Mouse (Mus musculus) CH12.LX (cell line): Measurements from ENCODE around the gene Arid5b. TPM values are rescaled to one million over a fixed set of nuclear protein-coding genes. Genes with fewer than 3 reads are reported as not detected.
A peak's percentile ranks its signal among the peaks of the same experiment; 100 is the strongest.

Experiments used
- DNase-seq: peaks from one replicate; pipeline ENCODE4 v3.0.0-alpha.2; 2013; ENCODE audit errors: extremely low read depth
- H3K27ac ChIP-seq: 2 replicates; pipeline ENCODE4 v1.5.1; 2012; ENCODE audit warnings: low read depth, mild to moderate bottlenecking, control low read depth, moderate library complexity; ENCODE audit not compliant: insufficient read depth
- H3K27me3 ChIP-seq: replicated peaks from 2 replicates; pipeline ENCODE3; 2012; ENCODE audit warnings: inconsistent platforms
- H3K36me3 ChIP-seq, 2 experiments: replicated peaks in 1 of 2; 2 replicates each; pipeline versions ENCODE3 to v1.6.1; 2012; ENCODE audit warnings: inconsistent platforms in 1 of 2, low read length in 1 of 2, mild to moderate bottlenecking in 1 of 2, mixed read lengths in 1 of 2, moderate library complexity in 1 of 2; ENCODE audit not compliant: control insufficient read depth in 1 of 2, insufficient read depth in 1 of 2
- H3K4me1 ChIP-seq, 2 experiments: 2 replicates each; pipeline ENCODE4 v1.6.1; 2012; ENCODE audit warnings: inconsistent platforms in 1 of 2, moderate library complexity in 1 of 2; ENCODE audit not compliant: insufficient read depth in 2 of 2, control insufficient read depth in 1 of 2
- H3K4me2 ChIP-seq: 2 replicates; pipeline ENCODE4 v1.6.1; 2012; ENCODE audit warnings: low read depth, mild to moderate bottlenecking, control low read depth; ENCODE audit not compliant: poor library complexity, insufficient read depth, severe bottlenecking
- H3K4me3 ChIP-seq, 3 experiments: fragments of 150-350 bp in 1 of 3; sonication (generic) in 1 of 3; replicated peaks in 1 of 3; 2 replicates each; pipeline versions ENCODE3 to v1.5.1; 2011 to 2012; ENCODE audit warnings: low read depth in 2 of 3, low read length in 2 of 3, mild to moderate bottlenecking in 2 of 3, moderate library complexity in 2 of 3, control low read depth in 1 of 3, improper control_type of control experiment in 1 of 3, inconsistent platforms in 1 of 3, mixed read lengths in 1 of 3; ENCODE audit not compliant: poor library complexity in 1 of 3
- H3K79me2 ChIP-seq: replicated peaks from 2 replicates; pipeline ENCODE4 v1.6.1; 2012; ENCODE audit warnings: mild to moderate bottlenecking, moderate library complexity; ENCODE audit not compliant: control insufficient read depth, poor library complexity, insufficient read depth, severe bottlenecking; ENCODE audit errors: extremely low read depth
- H3K9ac ChIP-seq: 2 replicates; pipeline ENCODE4 v1.6.1; 2012; ENCODE audit warnings: low read depth, mild to moderate bottlenecking, control low read depth, moderate library complexity; ENCODE audit not compliant: insufficient read depth
- H3K9me3 ChIP-seq: replicated peaks from 2 replicates; pipeline ENCODE3; 2012; ENCODE audit warnings: low read length, inconsistent platforms, mixed read lengths
- CHD1 ChIP-seq: IDR thresholded peaks from 2 replicates; pipeline ENCODE4 v1.6.1; 2012; ENCODE audit warnings: low read depth, low read length, improper control_type of control experiment, inconsistent platforms
- CHD2 ChIP-seq: IDR thresholded peaks from 2 replicates; pipeline ENCODE4 v1.6.1; 2011; ENCODE audit warnings: low read length, improper control_type of control experiment
- EP300 ChIP-seq: IDR thresholded peaks from 2 replicates; pipeline ENCODE4 v1.6.1; 2011; ENCODE audit warnings: low read length, improper control_type of control experiment
- ETS1 ChIP-seq: conservative IDR thresholded peaks from 2 replicates; pipeline ENCODE4 v1.6.1; 2012; ENCODE audit warnings: low read depth, mild to moderate bottlenecking, inconsistent platforms, low read length, improper control_type of control experiment, moderate library complexity
- GABPA ChIP-seq: IDR thresholded peaks from 2 replicates; pipeline ENCODE4 v1.6.1; 2012; ENCODE audit warnings: low read depth, low read length, improper control_type of control experiment, inconsistent platforms; ENCODE audit not compliant: insufficient replicate concordance
- IRF4 ChIP-seq: IDR thresholded peaks from 2 replicates; pipeline ENCODE4 v1.6.1; 2014; ENCODE audit warnings: low read depth, mild to moderate bottlenecking, inconsistent platforms, low read length, improper control_type of control experiment
- JUN ChIP-seq: IDR thresholded peaks from 2 replicates; pipeline ENCODE4 v1.6.1; 2011; ENCODE audit warnings: low read depth, mild to moderate bottlenecking, low read length, improper control_type of control experiment, moderate library complexity; ENCODE audit not compliant: insufficient read depth
- KAT2A ChIP-seq: IDR thresholded peaks from 2 replicates; pipeline ENCODE4 v1.6.1; 2012; ENCODE audit warnings: low read length, improper control_type of control experiment, inconsistent platforms; ENCODE audit not compliant: insufficient replicate concordance
- MAX ChIP-seq: IDR thresholded peaks from 2 replicates; pipeline ENCODE4 v1.6.1; 2011; ENCODE audit warnings: low read length, improper control_type of control experiment
- MAZ ChIP-seq: IDR thresholded peaks from 2 replicates; pipeline ENCODE4 v1.6.1; 2012; ENCODE audit warnings: low read depth, mild to moderate bottlenecking, inconsistent platforms, low read length, improper control_type of control experiment, moderate library complexity
- MEF2A ChIP-seq: IDR thresholded peaks from 2 replicates; pipeline ENCODE4 v1.6.1; 2014; ENCODE audit warnings: low read depth, mild to moderate bottlenecking, inconsistent platforms, low read length, improper control_type of control experiment, borderline replicate concordance
- MXI1 ChIP-seq: IDR thresholded peaks from 2 replicates; pipeline ENCODE4 v1.6.1; 2011; ENCODE audit warnings: mild to moderate bottlenecking, low read depth, low read length, improper control_type of control experiment
- MYC ChIP-seq: IDR thresholded peaks from 2 replicates; pipeline ENCODE4 v1.6.1; 2011; ENCODE audit warnings: low read depth, mild to moderate bottlenecking, improper control_type of control experiment, low read length
- PAX5 ChIP-seq: IDR thresholded peaks from 2 replicates; pipeline ENCODE4 v1.6.1; 2012; ENCODE audit warnings: low read length, inconsistent platforms, mixed read lengths
- POLR2A ChIP-seq: IDR thresholded peaks from 2 replicates; pipeline ENCODE4 v1.6.1; 2011; ENCODE audit warnings: low read depth, mild to moderate bottlenecking, improper control_type of control experiment, low read length
- RCOR1 ChIP-seq: conservative IDR thresholded peaks from 2 replicates; pipeline ENCODE4 v1.6.1; 2012; ENCODE audit warnings: low read depth, mild to moderate bottlenecking, inconsistent platforms, low read length, improper control_type of control experiment
- SIN3A ChIP-seq: IDR thresholded peaks from 2 replicates; pipeline ENCODE4 v1.6.1; 2012; ENCODE audit warnings: low read length, improper control_type of control experiment, inconsistent platforms
- TBP ChIP-seq: conservative IDR thresholded peaks from 2 replicates; pipeline ENCODE4 v1.6.1; 2011; ENCODE audit warnings: low read depth, low read length, improper control_type of control experiment
- TCF12 ChIP-seq: IDR thresholded peaks from 2 replicates; pipeline ENCODE4 v1.6.1; 2014; ENCODE audit warnings: low read depth, mild to moderate bottlenecking, inconsistent platforms, low read length, improper control_type of control experiment
- USF1 ChIP-seq: IDR thresholded peaks from 2 replicates; pipeline ENCODE4 v1.6.1; 2014; ENCODE audit warnings: low read depth, mild to moderate bottlenecking, inconsistent platforms, low read length, improper control_type of control experiment
- USF2 ChIP-seq: conservative IDR thresholded peaks from 2 replicates; pipeline ENCODE4 v1.6.1; 2011; ENCODE audit warnings: low read depth, low read length, improper control_type of control experiment
- ZKSCAN1 ChIP-seq: IDR thresholded peaks from 2 replicates; pipeline ENCODE4 v1.6.1; 2012; ENCODE audit warnings: low read depth, inconsistent platforms, low read length, improper control_type of control experiment, borderline replicate concordance
- ZNF384 ChIP-seq: IDR thresholded peaks from 2 replicates; pipeline ENCODE4 v1.6.1; 2012; ENCODE audit warnings: low read depth, low read length, improper control_type of control experiment, inconsistent platforms
- dilution Hi-C: fragments of 300-500 bp; cut with MboI; formaldehyde crosslinking; loops from 2 replicates; pipeline ENCODE4 v1.14.3; 2020; ENCODE audit warnings: low sequenced_read_pairs; ENCODE audit not compliant: extremely low pct_unique_long_range_greater_than_20kb, extremely low pct_ligation_motif_present
- in situ Hi-C: fragments of 300-500 bp; cut with MboI; formaldehyde crosslinking; loops from 3 replicates; pipeline ENCODE4 v1.14.3; 2019; ENCODE audit warnings: low sequenced_read_pairs, low pct_ligation_motif_present, low pct_unique_long_range_greater_than_20kb, mixed read lengths
- polyA plus RNA-seq: library from polyadenylated mRNA; unstranded; fragments of >175 nt; gene quantifications from 2 replicates; pipeline ENCODE4 v1.2.1, GENCODE M21; 2012; ENCODE audit warnings: low read depth; ENCODE audit not compliant: insufficient read length
- total RNA-seq, 2 experiments: library from RNA; depleted of rRNA; stranded (reverse); fragments of 300-350 nt in 1 of 2; fragments of >200 nt in 1 of 2; gene quantifications; 2 replicates each; pipeline ENCODE4 v1.2.3; 2012 to 2014

Arid5b gene
- total and polyA plus RNA-seq, 3 experiments, result 1.1 to 2.6 (median 1.8) TPM

DNA sequence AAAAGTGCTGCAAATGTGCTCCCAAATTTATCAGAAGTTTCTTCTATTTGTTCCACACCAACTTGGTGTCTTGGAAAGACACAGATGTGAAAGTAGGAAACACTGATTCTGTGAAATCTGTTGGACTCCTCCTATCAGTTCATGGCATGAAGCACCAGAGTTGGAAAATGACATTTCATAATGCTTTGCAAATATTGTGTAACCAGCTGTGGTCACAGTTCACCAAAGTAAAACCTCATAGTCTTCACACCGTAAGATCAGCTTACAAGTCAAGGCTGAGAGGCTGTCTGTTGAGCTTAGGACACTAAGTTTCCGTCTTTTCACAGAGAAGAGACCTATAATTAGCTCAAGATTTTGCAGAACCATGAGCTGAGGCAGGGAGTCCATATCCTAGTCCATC lies 153.6 kb downstream of the Arid5b start:
- H3K4me1 ChIP-seq, result peaks cover 16 to 52% of the 10 kb centered on the region in 2 experiments; a peak in 3 of 4 replicates
- DNase-seq, result peak; percentile 43
- dilution Hi-C loops, result no loop called here
- H3K79me2 ChIP-seq, result no peaks in the 10 kb centered on the region
- in situ Hi-C loops, result no loop called here
- H3K36me3 ChIP-seq, result peaks cover 0 to 8% of the 10 kb centered on the region in 2 experiments
- no peak overlapping the region for H3K4me3 ChIP-seq
- TF ChIP-seq CHD2 (no peak), EP300 (peak; percentile 49; the same call in 1 of the 2 replicates), USF2 (no peak), GABPA (no peak), ZNF384 (no peak), ETS1 (peak; percentile 41), ZKSCAN1 (no peak), RCOR1 (no peak), MAZ (no peak), MEF2A (peak; percentile 33; the same call in 1 of the 2 replicates)
- H3K9ac ChIP-seq, result no peak overlapping the region
- H3K27ac ChIP-seq, result no peak overlapping the region
- no peak overlapping the region for H3K4me2 ChIP-seq
- no peaks in the 10 kb centered on the region for H3K27me3 ChIP-seq
- H3K9me3 ChIP-seq, result no peaks in the 10 kb centered on the region

DNA sequence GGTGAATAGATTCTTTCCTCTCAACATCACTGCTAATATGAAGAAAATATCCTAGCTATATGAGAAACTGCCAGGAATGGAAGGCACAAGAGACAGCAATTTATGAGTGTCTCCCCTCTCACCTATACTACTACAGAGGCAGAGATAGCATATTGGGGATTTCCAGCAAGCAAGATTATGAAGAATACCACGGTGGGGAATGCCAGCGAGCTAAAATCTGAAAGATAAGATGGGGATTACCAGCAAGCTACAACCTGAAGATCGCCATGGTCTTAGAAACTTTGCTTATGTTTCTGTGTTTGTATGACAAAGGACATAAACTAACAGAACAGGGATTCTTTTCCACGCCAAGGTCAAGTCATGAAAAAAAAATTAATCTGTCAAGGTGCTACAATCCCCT lies 155.1 kb downstream of the Arid5b start:
- in situ Hi-C loops (no loop called here), dilution Hi-C loops (no loop called here)
- DNase-seq, result no peak
- Histone ChIP-seq H3K4me3 (no peak overlapping the region), H3K4me1 (peaks cover 16 to 47% of the 10 kb centered on the region in 2 experiments; a peak in 3 of 4 replicates), H3K27me3 (no peaks in the 10 kb centered on the region), H3K79me2 (no peaks in the 10 kb centered on the region), H3K27ac (no peak overlapping the region), H3K4me2 (peak overlapping the region; percentile 44; the same call in 1 of the 2 replicates), H3K9ac (no peak overlapping the region), H3K9me3 (no peaks in the 10 kb centered on the region), H3K36me3 (peaks cover 0 to 12% of the 10 kb centered on the region in 2 experiments)
- TF ChIP-seq USF1, result no peak
- 0 out of 2 replicates have a peak, but pooled peaks have one; percentile 37 for TF ChIP-seq IRF4
- no peak for TF ChIP-seq KAT2A
- TF ChIP-seq MAX, result no peak
- TF ChIP-seq MAZ, result no peak
- 0 out of 2 replicates have a peak, but pooled peaks have one; percentile 16 for TF ChIP-seq EP300
- no peak for TF ChIP-seq POLR2A
- no peak for TF ChIP-seq CHD1
- no peak for TF ChIP-seq TCF12
- no peak for TF ChIP-seq PAX5
- no peak for TF ChIP-seq SIN3A
- no peak for TF ChIP-seq MYC
- no peak for TF ChIP-seq GABPA
- no peak for TF ChIP-seq MXI1
- no peak for TF ChIP-seq JUN
- no peak for TF ChIP-seq TBP
- no peak for TF ChIP-seq RCOR1
